Mouse (Mus musculus): ENCODE results near the gene Pnma1.

Gene Pnma1

DNA sequence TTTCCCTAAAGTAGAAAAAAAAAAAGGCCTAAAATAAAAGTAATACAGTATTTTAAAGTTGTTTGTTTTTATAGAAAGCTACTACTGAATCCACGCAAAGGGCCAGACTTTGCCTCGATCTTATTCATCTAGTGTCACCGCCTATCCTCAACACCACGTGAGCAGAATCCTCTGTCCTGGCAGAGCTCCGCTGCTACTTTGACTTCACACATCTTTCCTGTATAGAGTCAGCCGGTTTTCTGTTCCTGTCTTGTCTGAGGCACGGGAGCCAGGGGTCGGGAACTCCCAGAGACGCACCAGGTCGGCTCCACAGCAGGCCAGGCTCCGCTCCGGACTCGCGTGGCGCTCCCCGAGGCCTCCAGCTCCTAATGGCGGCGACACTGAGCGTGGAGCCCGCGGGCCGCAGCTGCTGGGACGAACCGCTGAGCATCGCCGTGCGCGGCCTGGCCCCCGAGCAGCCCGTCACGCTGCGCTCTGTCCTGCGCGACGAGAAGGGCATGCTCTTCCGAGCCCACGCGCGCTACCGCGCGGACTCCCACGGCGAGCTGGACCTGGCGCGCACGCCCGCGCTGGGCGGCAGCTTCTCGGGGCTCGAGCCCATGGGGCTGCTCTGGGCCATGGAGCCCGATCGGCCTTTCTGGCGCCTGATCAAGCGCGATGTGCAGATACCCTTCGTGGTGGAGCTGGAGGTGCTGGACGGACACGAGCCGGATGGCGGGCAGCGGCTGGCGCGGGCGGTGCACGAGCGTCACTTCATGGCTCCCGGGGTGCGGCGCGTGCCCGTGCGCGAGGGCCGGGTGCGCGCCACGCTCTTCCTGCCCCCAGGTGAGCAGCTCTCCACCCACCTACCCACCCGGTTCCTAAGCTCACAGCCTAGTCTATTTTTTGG lies 47.4 kb downstream of the Pnma1 start, which contains the start of gene Acot6:
Gene Acot6 (plus strand): TSS at position 51 of the 889 bp plus-strand sequence.
- DNase-seq = peak; percentile 41

DNA sequence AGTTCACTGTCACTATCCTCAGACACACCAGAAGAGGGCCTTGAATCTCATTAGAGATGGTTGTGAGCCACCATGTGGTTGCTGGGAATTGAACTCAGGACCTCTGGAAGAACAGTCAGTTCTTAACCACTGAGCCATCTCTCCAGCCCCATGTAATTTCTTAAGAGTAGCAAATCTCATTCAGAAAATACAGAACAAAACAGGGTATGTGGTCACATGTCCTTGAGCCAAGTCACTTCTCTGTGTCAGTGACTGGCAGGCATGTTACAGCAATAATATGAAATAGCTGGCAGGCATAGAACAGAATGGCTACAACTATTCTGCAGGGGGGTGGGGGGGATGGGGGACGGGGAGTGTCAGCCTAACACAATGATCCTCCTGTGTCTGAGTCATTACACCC lies 48.2 kb downstream of the Pnma1 start:
- no peak for DNase-seq

DNA sequence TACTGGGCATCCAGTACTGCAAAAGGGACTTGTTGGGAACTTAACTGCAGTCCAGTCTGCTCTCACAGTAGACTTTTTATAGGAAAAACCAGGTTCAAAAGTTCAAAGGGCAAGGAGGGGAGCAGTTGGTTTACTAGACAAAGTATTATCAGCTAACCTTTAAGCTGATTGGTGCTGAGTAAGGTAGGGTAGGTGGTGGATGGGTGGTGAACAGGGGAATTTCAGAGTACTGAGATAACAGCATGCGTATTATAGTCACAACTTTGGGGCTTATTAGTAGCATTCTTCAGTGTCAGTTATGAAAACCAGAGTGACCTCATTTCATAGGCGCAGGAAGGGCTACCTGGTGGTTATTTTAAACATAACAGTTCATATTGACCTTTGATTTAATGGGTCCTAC lies 48.7 kb downstream of the Pnma1 start:
- no peak for DNase-seq
